Mouse (Mus musculus): ENCODE results near the gene Fbn1.

GRCm38 (mm10) chr2:125337239-125337638 is 170.6 kb downstream of the Fbn1 start:
- TF ChIP-seq CTCF (IDR thresholded peaks at IDR 0.05; ENCODE audit: control insufficient read depth, insufficient read depth, low read length) (no peak), POLR2A (IDR thresholded peaks at IDR 0.05; ENCODE audit: borderline replicate concordance, control insufficient read depth, low read depth, low read length) (no peak)
